Mouse (Mus musculus) liver, postnatal 0 days (tissue): ENCODE results near the gene Klhdc7b. TPM values are rescaled to one million over a fixed set of nuclear protein-coding genes. Genes with fewer than 3 reads are reported as not detected.

Source experiments
- ATAC-seq: fragments of 200-750 bp; cut with Nextera tagmentation; 2 replicates; pipeline ENCODE4 v1.8.0; 2017; ENCODE audit warnings: mild to moderate bottlenecking, moderate library complexity
- DNase-seq: peaks from one replicate; pipeline ENCODE4 v3.0.0-alpha.2; 2016
- H3K27ac ChIP-seq: fragments of 300-500 bp; sonication (generic); 2 replicates; pipeline ENCODE4 v1.5.1; 2014; ENCODE audit warnings: antibody characterized with exemption, moderate library complexity, mild to moderate bottlenecking, low read depth
- H3K27me3 ChIP-seq: fragments of 300-500 bp; sonication (generic); 2 replicates; pipeline ENCODE4 v1.6.1; 2014; ENCODE audit warnings: low read length, control low read depth, mixed read lengths; ENCODE audit not compliant: insufficient read depth
- H3K36me3 ChIP-seq: fragments of 300-500 bp; sonication (generic); replicated peaks from 2 replicates; pipeline ENCODE4 v1.6.1; 2014; ENCODE audit warnings: mild to moderate bottlenecking, control low read depth, low read length, moderate library complexity, mixed read lengths; ENCODE audit not compliant: insufficient read depth
- H3K4me1 ChIP-seq: fragments of 300-500 bp; sonication (generic); 2 replicates; pipeline ENCODE4 v1.6.1; 2014; ENCODE audit warnings: antibody characterized with exemption, mild to moderate bottlenecking, control low read depth; ENCODE audit not compliant: insufficient read depth
- H3K4me2 ChIP-seq: fragments of 300-500 bp; sonication (generic); 2 replicates; pipeline ENCODE4 v1.6.1; 2014; ENCODE audit warnings: low read depth, mild to moderate bottlenecking, low read length, moderate library complexity, mixed read lengths
- H3K4me3 ChIP-seq: fragments of 300-500 bp; sonication (generic); 2 replicates; pipeline ENCODE4 v1.5.1; 2014; ENCODE audit warnings: low read depth, low read length
- H3K9ac ChIP-seq: fragments of 300-500 bp; sonication (generic); replicated peaks from 2 replicates; pipeline ENCODE4 v1.6.1; 2014; ENCODE audit warnings: mild to moderate bottlenecking, moderate library complexity
- H3K9me3 ChIP-seq: fragments of 300-500 bp; sonication (generic); 2 replicates; pipeline ENCODE4 v1.6.1; 2016; ENCODE audit warnings: mild to moderate bottlenecking, control low read depth, low read length, mixed read lengths
- CTCF ChIP-seq: sonication (generic); IDR thresholded peaks from 2 replicates; pipeline ENCODE4 v1.5.1; 2016; ENCODE audit warnings: antibody characterized with exemption, low read depth
- EP300 ChIP-seq: IDR thresholded peaks from 2 replicates; pipeline ENCODE4 v1.6.1; 2016; ENCODE audit warnings: antibody characterized with exemption, low read depth, mild to moderate bottlenecking
- WGBS: fragments of 180-500 bp; shearing (Covaris S2); extraction: QIAGEN DNeasy Blood & Tissue Kit; methylation state at CpG from one replicate; pipeline ENCODE4 v1.1.7; 2014; ENCODE audit not compliant: insufficient replicate concordance; 5-methylcytosine and 5-hydroxymethylcytosine counted together
- polyA plus RNA-seq: library from polyadenylated mRNA; unstranded; fragments of >200 nt; fragmentation: Nextera tagmentation; extraction: Ambion mirVana; gene quantifications from 2 replicates; pipeline ENCODE4 v1.2.1, GENCODE M21; 2015

Gene Klhdc7b
- polyA plus RNA-seq, 1 experiment from 2014 or later: not detected

- H3K9ac ChIP-seq: no peak overlapping the region
- WGBS: 91% methylated on average over 6 of the region's 6 CpGs
- H3K36me3 ChIP-seq: peaks cover 9% of the 10 kb centered on the region
- TF ChIP-seq CTCF: no peak
- TF ChIP-seq EP300: no peak
- no peak for DNase-seq
- H3K4me3 ChIP-seq: no peak overlapping the region
- ATAC-seq: no peak
- H3K27ac ChIP-seq: peak overlapping the region; percentile 100; the same call in 1 of the 2 replicates
- no peaks in the 10 kb centered on the region for H3K27me3 ChIP-seq
- H3K4me2 ChIP-seq: no peak overlapping the region
- H3K9me3 ChIP-seq: no peaks in the 10 kb centered on the region
- H3K4me1 ChIP-seq: peaks cover 15% of the 10 kb centered on the region
These were observed 47.1 kb downstream of the Klhdc7b start for GRCm38 (mm10) chr15:89431806-89432205.

DNA sequence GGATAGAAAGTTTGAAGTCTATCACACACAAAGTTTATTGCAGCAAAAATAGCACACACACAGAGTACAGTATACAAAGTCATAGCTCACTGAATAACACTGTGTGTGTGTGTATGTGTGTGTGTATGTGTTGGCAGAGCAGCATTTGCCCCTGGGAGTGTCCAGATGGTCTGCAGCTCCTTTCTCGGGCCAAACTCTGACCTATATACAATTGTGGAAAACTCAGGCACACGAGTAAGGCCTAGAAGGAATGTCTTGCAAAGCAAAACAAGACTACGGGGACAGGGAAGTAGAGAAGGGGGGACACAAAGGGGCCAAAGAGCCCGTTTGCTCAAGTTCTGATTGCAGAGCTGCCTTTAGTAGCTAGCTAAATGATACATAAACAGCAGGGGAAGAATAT lies 48.2 kb downstream of the Klhdc7b start:
- H3K36me3 ChIP-seq: peaks cover 1% of the 10 kb centered on the region
- DNase-seq: no peak
- no peak for ATAC-seq
- H3K4me2 ChIP-seq: no peak overlapping the region
- WGBS: 72% methylated on average over 4 of the region's 4 CpGs
- no peak overlapping the region for H3K27ac ChIP-seq
- no peaks in the 10 kb centered on the region for H3K9me3 ChIP-seq
- peaks cover 15% of the 10 kb centered on the region for H3K4me1 ChIP-seq
- H3K27me3 ChIP-seq: no peaks in the 10 kb centered on the region
- no peak for TF ChIP-seq CTCF
- TF ChIP-seq EP300: no peak
- H3K9ac ChIP-seq: no peak overlapping the region
- no peak overlapping the region for H3K4me3 ChIP-seq

- Histone ChIP-seq H3K36me3 (no peaks in the 10 kb centered on the region), H3K27me3 (no peaks in the 10 kb centered on the region), H3K27ac (no peak overlapping the region), H3K4me1 (peaks cover 9% of the 10 kb centered on the region), H3K4me3 (no peak overlapping the region), H3K4me2 (no peak overlapping the region), H3K9ac (no peak overlapping the region), H3K9me3 (no peaks in the 10 kb centered on the region)
- DNase-seq: no peak
- 58% methylated on average over 3 of the region's 3 CpGs for WGBS
- TF ChIP-seq EP300 (no peak), CTCF (no peak)
- ATAC-seq: no peak
These were observed 49.4 kb downstream of the Klhdc7b start for GRCm38 (mm10) chr15:89434136-89434535.

GRCm38 (mm10) chr15:89435878-89436277 lies 51.2 kb downstream of the Klhdc7b start:
- Histone ChIP-seq H3K4me3 (no peak overlapping the region), H3K27ac (no peak overlapping the region), H3K9ac (no peak overlapping the region), H3K27me3 (no peaks in the 10 kb centered on the region), H3K4me1 (peaks cover 3% of the 10 kb centered on the region), H3K9me3 (no peaks in the 10 kb centered on the region), H3K36me3 (no peaks in the 10 kb centered on the region), H3K4me2 (no peak overlapping the region)
- no peak for DNase-seq
- WGBS: 80% methylated on average over 5 of the region's 5 CpGs
- TF ChIP-seq CTCF (no peak), EP300 (no peak)
- no peak for ATAC-seq

Other genes with a start within 250 kb of the Klhdc7b start
- gene Mapk12, start 244.2 kb upstream of the Klhdc7b start, polyA plus RNA-seq: 2.1 and 2.4 TPM in 2 replicates
- 0.66 and 0.81 TPM in 2 replicates for gene Mapk11, start 235.3 kb upstream of the Klhdc7b start, polyA plus RNA-seq
- 27.2 and 29.7 TPM in 2 replicates for gene Plxnb2, start 204.1 kb upstream of the Klhdc7b start, polyA plus RNA-seq
- gene Dennd6b, start 188.4 kb upstream of the Klhdc7b start, polyA plus RNA-seq: 2.6 and 2.7 TPM in 2 replicates
- 13.9 and 18.1 TPM in 2 replicates for gene Ppp6r2, start 173.4 kb upstream of the Klhdc7b start, polyA plus RNA-seq
- gene Sbf1, start 69.6 kb upstream of the Klhdc7b start, polyA plus RNA-seq: 16.5 and 17.0 TPM in 2 replicates
- gene Adm2, start 62.2 kb upstream of the Klhdc7b start, polyA plus RNA-seq: 1.4 and 3.7 TPM in 2 replicates
- 22.9 and 27.0 TPM in 2 replicates for gene Miox, start 50.5 kb upstream of the Klhdc7b start, polyA plus RNA-seq
- gene Lmf2, start 29.3 kb upstream of the Klhdc7b start, polyA plus RNA-seq: 22.1 and 24.0 TPM in 2 replicates
- gene Ncaph2, start 29.2 kb upstream of the Klhdc7b start, polyA plus RNA-seq: 59.4 and 59.8 TPM in 2 replicates
- 9.1 and 10.1 TPM in 2 replicates for gene Sco2, start 11.1 kb upstream of the Klhdc7b start, polyA plus RNA-seq
- 5.8 and 7.7 TPM in 2 replicates for gene Tymp, start 7.9 kb upstream of the Klhdc7b start, polyA plus RNA-seq
- 1.8 and 2.0 TPM in 2 replicates for gene Odf3b, start 5.6 kb upstream of the Klhdc7b start, polyA plus RNA-seq
- gene Syce3, start 25.6 kb downstream of the Klhdc7b start, polyA plus RNA-seq: not detected in 2 replicates
- 10.7 and 12.4 TPM in 2 replicates for gene Cpt1b, start 40.9 kb downstream of the Klhdc7b start, polyA plus RNA-seq
- gene C730034F03Rik, start 44.7 kb downstream of the Klhdc7b start, polyA plus RNA-seq: 0.64 and 1.5 TPM in 2 replicates
- not detected in 2 replicates for gene Gm44502, start 44.8 kb downstream of the Klhdc7b start, polyA plus RNA-seq
- gene Chkb, start 45.0 kb downstream of the Klhdc7b start, polyA plus RNA-seq: 42.7 and 44.3 TPM in 2 replicates
- not detected in 2 replicates for gene Mapk8ip2, start 69.0 kb downstream of the Klhdc7b start, polyA plus RNA-seq
- 4.7 and 5.5 TPM in 2 replicates for gene Arsa, start 92.5 kb downstream of the Klhdc7b start, polyA plus RNA-seq
- 0.27 and 0.81 TPM in 2 replicates for gene Shank3, start 114.7 kb downstream of the Klhdc7b start, polyA plus RNA-seq
- 0.09 TPM in 1 of 2 replicates, not detected in the other for gene Acr, start 183.4 kb downstream of the Klhdc7b start, polyA plus RNA-seq
- 2.8 and 3.2 TPM in 2 replicates for gene Rabl2, start 207.0 kb downstream of the Klhdc7b start, polyA plus RNA-seq